Mouse (Mus musculus) megakaryocyte, embryonic 14.5 days (primary cell): ENCODE data around the gene Gna12.

ENCODE experiments used
- FLI1 ChIP-seq: IDR thresholded peaks from 2 replicates; pipeline ENCODE4 v1.6.1; 2012; ENCODE audit warnings: low read length, inconsistent platforms, mixed read lengths
- GATA1 ChIP-seq: IDR thresholded peaks from 3 replicates; pipeline ENCODE4 v1.6.1; 2012; ENCODE audit warnings: mixed read lengths, low read length, inconsistent platforms, borderline replicate concordance

GRCm38 (mm10) chr5:140739813-140740212 lies 90.4 kb downstream of the Gna12 start:
- no peak for TF ChIP-seq GATA1
- no peak for TF ChIP-seq FLI1
